Comparison of ENCODE assay signal across 17 mouse cellular contexts in genomic region chr17:24537536-24537935, GRCm38 (mm10). TPM values are rescaled to one million over a fixed set of nuclear protein-coding genes. Genes with fewer than 3 reads are reported as not detected.
DNase-seq lines count a peak whose midpoint lies in the region; ATAC-seq and TF ChIP-seq lines count a peak whose summit lies in the region.
"Had no signal": no experiment of that assay in that cellular context is flagged by ENCODE, and none has a peak within 500 bp of the region (broad histone marks: within the 10 kb centered on the region; RNA-seq: fewer than 3 reads in every experiment).

No protein-coding gene starts in this region.

- no peak overlapping the region for H3K4me3 ChIP-seq in limb, embryonic 11.5 days (ENCODE audit: low read depth, low read length)
- no peak overlapping the region for H3K4me3 ChIP-seq in limb, embryonic 10.5 days
- no peak overlapping the region for H3K4me3 ChIP-seq in forebrain, embryonic 13.5 days
- H3K4me3 ChIP-seq in midbrain, embryonic 13.5 days (replicated peaks) = no peak overlapping the region
- H3K4me3 ChIP-seq: liver, embryonic 12.5 days; neural tube, embryonic 13.5 days had no signal

- 47% methylated on average over 3 of the region's 3 CpGs for WGBS in limb, embryonic 11.5 days
- 50% methylated on average over 3 of the region's 3 CpGs for WGBS in limb, embryonic 10.5 days
- 21% methylated on average over 3 of the region's 3 CpGs for whole genome bisulfite sequencing in forebrain, embryonic 13.5 days
- 38% methylated on average over 3 of the region's 3 CpGs for WGBS in midbrain, embryonic 13.5 days

- H3K9me3 ChIP-seq in limb, embryonic 11.5 days (ENCODE audit: control insufficient read depth, low read length) = no peaks in the 10 kb centered on the region
- no peaks in the 10 kb centered on the region for H3K9me3 ChIP-seq in limb, embryonic 10.5 days (replicated peaks)
- no peaks in the 10 kb centered on the region for H3K9me3 ChIP-seq in forebrain, embryonic 13.5 days (replicated peaks)
- H3K9me3 ChIP-seq in midbrain, embryonic 13.5 days = no peaks in the 10 kb centered on the region
- H3K9me3 ChIP-seq: liver, embryonic 12.5 days; neural tube, embryonic 13.5 days had no signal

- no peak overlapping the region for H3K4me2 ChIP-seq in limb, embryonic 11.5 days (ENCODE audit: low read depth, severe bottlenecking)
- no peak overlapping the region; the same call in 1 of the 2 replicates for H3K4me2 ChIP-seq in forebrain, embryonic 13.5 days
- H3K4me2 ChIP-seq in midbrain, embryonic 13.5 days (replicated peaks) = no peak overlapping the region
- H3K4me2 ChIP-seq: liver, embryonic 12.5 days; neural tube, embryonic 13.5 days had no signal

- no peak for DNase-seq in limb, embryonic 11.5 days (ENCODE audit: low spot score)
- no peak for DNase-seq in limb, embryonic 10.5 days (ENCODE audit: low spot score)
- no peak for DNase-seq in Patski (ENCODE audit: low read depth, low spot score)
- no peak for DNase-seq in urinary bladder, postnatal 14 days (ENCODE audit: low spot score)
- no peak for DNase-seq in gastrocnemius, adult 8-10 months (ENCODE audit: low spot score in 2 of 2)
- DNase-seq: adrenal gland, postnatal 25 days; embryo, embryonic 11 days; heart, adult 18-20 months; heart, postnatal 14 days; kidney, adult 18-20 months had no signal

- H3K4me1 ChIP-seq in limb, embryonic 11.5 days (ENCODE audit: control insufficient read depth, insufficient read depth, low read length) = peaks cover 7% of the 10 kb centered on the region; the same call in 1 of the 2 replicates
- peaks cover 27% of the 10 kb centered on the region for H3K4me1 ChIP-seq in limb, embryonic 10.5 days
- H3K4me1 ChIP-seq in forebrain, embryonic 13.5 days = peaks cover 23% of the 10 kb centered on the region
- peaks cover 22% of the 10 kb centered on the region for H3K4me1 ChIP-seq in midbrain, embryonic 13.5 days (replicated peaks)

- POLR2A ChIA-PET in Patski (lab: Charles Lee) = no interaction called here

- no peak overlapping the region for H3K9ac ChIP-seq in limb, embryonic 11.5 days (ENCODE audit: low read length)
- H3K9ac ChIP-seq in forebrain, embryonic 13.5 days = no peak overlapping the region
- H3K9ac ChIP-seq in midbrain, embryonic 13.5 days (replicated peaks) = 0 out of 2 replicates have a peak overlapping the region, but pooled peaks have one; percentile 39
- H3K9ac ChIP-seq: liver, embryonic 12.5 days; neural tube, embryonic 13.5 days had no signal

- TF ChIP-seq CTCF in Patski (IDR thresholded peaks at IDR 0.05) = peak; percentile 15

- CTCF ChIA-PET in Patski (lab: Charles Lee) = interaction anchor here (2.3 kb wide), 1 partner anchor 78 kb away, joined by 8 read pairs; no protein-coding TSS in a partner anchor

- in situ Hi-C loops in Patski (cut with MboI; ENCODE audit: low pct_unique_long_range_greater_than_20kb) = loop anchor here (5.0 kb wide), 1 partner anchor 90 kb away; no protein-coding TSS in a partner anchor

- 0 out of 2 replicates have a peak overlapping the region, but pooled peaks have one; percentile 3 for H3K27ac ChIP-seq in limb, embryonic 11.5 days (replicated peaks; ENCODE audit: low read depth, low read length)
- H3K27ac ChIP-seq in limb, embryonic 10.5 days = no peak overlapping the region
- H3K27ac ChIP-seq in forebrain, embryonic 13.5 days = peak overlapping the region; percentile 37; the same call in 1 of the 2 replicates
- no peak overlapping the region for H3K27ac ChIP-seq in midbrain, embryonic 13.5 days
- H3K27ac ChIP-seq: liver, embryonic 12.5 days; neural tube, embryonic 13.5 days had no signal

- no peaks in the 10 kb centered on the region for H3K27me3 ChIP-seq in limb, embryonic 11.5 days (ENCODE audit: control insufficient read depth, insufficient read depth, low read length)
- no peaks in the 10 kb centered on the region for H3K27me3 ChIP-seq in limb, embryonic 10.5 days (ENCODE audit: low read depth, poor library complexity, severe bottlenecking)
- H3K27me3 ChIP-seq in Patski = no peaks in the 10 kb centered on the region
- no peaks in the 10 kb centered on the region for H3K27me3 ChIP-seq in forebrain, embryonic 13.5 days
- H3K27me3 ChIP-seq in midbrain, embryonic 13.5 days = no peaks in the 10 kb centered on the region
- H3K27me3 ChIP-seq: CH12.LX; liver, embryonic 12.5 days; neural tube, embryonic 13.5 days had no signal

- ATAC-seq in limb, embryonic 11.5 days (ENCODE audit: insufficient number of reproducible peaks, low FRiP score, low TSS enrichment, low read depth) = no peak
- no peak for ATAC-seq in Patski
- ATAC-seq in forebrain, embryonic 13.5 days = no peak
- ATAC-seq in midbrain, embryonic 13.5 days = no peak
- ATAC-seq in CD4-positive, CD25-positive, alpha-beta regulatory T cell, adult 4 months = no peak
- ATAC-seq: liver, embryonic 12.5 days had no signal

- no peaks in the 10 kb centered on the region for H3K36me3 ChIP-seq in limb, embryonic 11.5 days (ENCODE audit: control insufficient read depth, insufficient read depth, low read length)
- H3K36me3 ChIP-seq in limb, embryonic 10.5 days = no peaks in the 10 kb centered on the region
- no peaks in the 10 kb centered on the region for H3K36me3 ChIP-seq in forebrain, embryonic 13.5 days (ENCODE audit: poor library complexity, severe bottlenecking)
- no peaks in the 10 kb centered on the region for H3K36me3 ChIP-seq in midbrain, embryonic 13.5 days
- H3K36me3 ChIP-seq: liver, embryonic 12.5 days; neural tube, embryonic 13.5 days had no signal

RNA-seq across cellular contexts. Expression of gene Rab26, which starts 3.5 kb away (rescaled TPM):
- 1.8 and 3.1 TPM in 2 replicates for polyA plus RNA-seq in limb, embryonic 11.5 days (2014; fragmentation: Nextera tagmentation; extraction: Ambion mirVana)
- polyA plus RNA-seq in limb, embryonic 10.5 days (2016; fragmentation: Nextera tagmentation; extraction: Ambion mirVana) = 2.4 and 3.8 TPM in 2 replicates
- polyA plus RNA-seq in Patski (2021) = 0.40 TPM
- 3.7 and 4.1 TPM in 2 replicates for polyA plus RNA-seq in forebrain, embryonic 13.5 days (2015; fragmentation: Nextera tagmentation; extraction: Ambion mirVana)
- 2.9 TPM in 2 replicates for polyA plus RNA-seq in midbrain, embryonic 13.5 days (2015; fragmentation: Nextera tagmentation; extraction: Ambion mirVana)
- polyA plus RNA-seq in CD4-positive, CD25-positive, alpha-beta regulatory T cell, adult 4 months (2017; shearing (Covaris generic)) = 1 to 10 TPM; 4.0 to 5.0 TPM
- under 1 TPM in 1 of 4 experiments, not detected in 3; 0.27 TPM for total RNA-seq in gastrocnemius, adult 8-10 months (2022)
- total RNA-seq: heart, adult 18-20 months had no signal

RNA-seq across cellular contexts. Expression of gene Traf7, which starts 9.8 kb away (rescaled TPM):
- polyA plus RNA-seq in limb, embryonic 11.5 days (2014; fragmentation: Nextera tagmentation; extraction: Ambion mirVana) = 89.3 and 102 TPM in 2 replicates
- 125 and 136 TPM in 2 replicates for polyA plus RNA-seq in limb, embryonic 10.5 days (2016; fragmentation: Nextera tagmentation; extraction: Ambion mirVana)
- polyA plus RNA-seq in Patski (2021) = 154 TPM
- polyA plus RNA-seq in forebrain, embryonic 13.5 days (2015; fragmentation: Nextera tagmentation; extraction: Ambion mirVana) = 97.1 and 109 TPM in 2 replicates
- 97.3 and 106 TPM in 2 replicates for polyA plus RNA-seq in midbrain, embryonic 13.5 days (2015; fragmentation: Nextera tagmentation; extraction: Ambion mirVana)
- 10 to 100 TPM; 52.8 to 72.1 TPM for polyA plus RNA-seq in CD4-positive, CD25-positive, alpha-beta regulatory T cell, adult 4 months (2017; shearing (Covaris generic))
- 10 to 100 TPM; 25.0 to 28.2 (median 26.2) TPM for total RNA-seq in gastrocnemius, adult 8-10 months (2022)

RNA-seq across cellular contexts. Expression of gene Pkd1, which starts 12.1 kb away (rescaled TPM):
- 20.8 and 22.5 TPM in 2 replicates for polyA plus RNA-seq in limb, embryonic 11.5 days (2014; fragmentation: Nextera tagmentation; extraction: Ambion mirVana)
- 18.9 and 24.7 TPM in 2 replicates for polyA plus RNA-seq in limb, embryonic 10.5 days (2016; fragmentation: Nextera tagmentation; extraction: Ambion mirVana)
- polyA plus RNA-seq in Patski (2021) = 41.0 TPM
- 11.9 and 16.9 TPM in 2 replicates for polyA plus RNA-seq in forebrain, embryonic 13.5 days (2015; fragmentation: Nextera tagmentation; extraction: Ambion mirVana)
- polyA plus RNA-seq in midbrain, embryonic 13.5 days (2015; fragmentation: Nextera tagmentation; extraction: Ambion mirVana) = 17.7 and 19.4 TPM in 2 replicates
- polyA plus RNA-seq in CD4-positive, CD25-positive, alpha-beta regulatory T cell, adult 4 months (2017; shearing (Covaris generic)) = 10 to 100 TPM; 16.8 to 34.7 TPM
- 10 to 100 TPM; 14.6 to 20.4 (median 19.0) TPM for total RNA-seq in gastrocnemius, adult 8-10 months (2022)

RNA-seq across cellular contexts. Expression of gene Caskin1, which starts 49.1 kb away (rescaled TPM):
- 2.3 and 2.5 TPM in 2 replicates for polyA plus RNA-seq in limb, embryonic 11.5 days (2014; fragmentation: Nextera tagmentation; extraction: Ambion mirVana)
- 1.4 and 3.6 TPM in 2 replicates for polyA plus RNA-seq in limb, embryonic 10.5 days (2016; fragmentation: Nextera tagmentation; extraction: Ambion mirVana)
- 1.0 TPM for polyA plus RNA-seq in Patski (2021)
- polyA plus RNA-seq in forebrain, embryonic 13.5 days (2015; fragmentation: Nextera tagmentation; extraction: Ambion mirVana) = 15.0 and 16.7 TPM in 2 replicates
- polyA plus RNA-seq in midbrain, embryonic 13.5 days (2015; fragmentation: Nextera tagmentation; extraction: Ambion mirVana) = 24.7 and 29.1 TPM in 2 replicates
- polyA plus RNA-seq in CD4-positive, CD25-positive, alpha-beta regulatory T cell, adult 4 months (2017; shearing (Covaris generic)) = under 1 TPM; 0.16 TPM
- total RNA-seq in gastrocnemius, adult 8-10 months (2022) = under 1 TPM in 2 of 4 experiments, not detected in 2; 0.05 to 0.21 TPM
- total RNA-seq: megakaryocyte, adult 5-6 weeks had no signal

RNA-seq across cellular contexts. Expression of gene Mlst8, which starts 58.7 kb away (rescaled TPM):
- polyA plus RNA-seq in limb, embryonic 11.5 days (2014; fragmentation: Nextera tagmentation; extraction: Ambion mirVana) = 30.3 and 36.2 TPM in 2 replicates
- 31.6 and 42.2 TPM in 2 replicates for polyA plus RNA-seq in limb, embryonic 10.5 days (2016; fragmentation: Nextera tagmentation; extraction: Ambion mirVana)
- polyA plus RNA-seq in Patski (2021) = 23.1 TPM
- polyA plus RNA-seq in forebrain, embryonic 13.5 days (2015; fragmentation: Nextera tagmentation; extraction: Ambion mirVana) = 33.9 and 39.1 TPM in 2 replicates
- 38.6 and 41.4 TPM in 2 replicates for polyA plus RNA-seq in midbrain, embryonic 13.5 days (2015; fragmentation: Nextera tagmentation; extraction: Ambion mirVana)
- polyA plus RNA-seq in CD4-positive, CD25-positive, alpha-beta regulatory T cell, adult 4 months (2017; shearing (Covaris generic)) = 10 to 100 TPM; 14.3 to 25.8 TPM
- total RNA-seq in gastrocnemius, adult 8-10 months (2022) = 10 to 100 TPM in 2 of 4 experiments, 1 to 10 TPM in 2; 8.2 to 11.3 (median 9.6) TPM

Comparison
In these comparisons a context has a peak if more than half of its experiments do, and no peak if none do; other contexts are left out.
1. H3K27ac ChIP-seq: peak in limb, embryonic 11.5 days (single experiment) and forebrain, embryonic 13.5 days (single experiment); none in limb, embryonic 10.5 days (single experiment) and midbrain, embryonic 13.5 days (single experiment).